Mouse (Mus musculus) embryo, embryonic 11 days (tissue): ENCODE measurements around the gene Hmgcll1.
"Not testable (repeated sequence)": the region's sequence is repeated elsewhere in the genome, so short reads cannot be mapped to it uniquely, and the experiment has no call there.

Experiments
- DNase-seq: peaks from one replicate; pipeline ENCODE4 v3.0.0-alpha.2; 2015

Hmgcll1 gene

DNA sequence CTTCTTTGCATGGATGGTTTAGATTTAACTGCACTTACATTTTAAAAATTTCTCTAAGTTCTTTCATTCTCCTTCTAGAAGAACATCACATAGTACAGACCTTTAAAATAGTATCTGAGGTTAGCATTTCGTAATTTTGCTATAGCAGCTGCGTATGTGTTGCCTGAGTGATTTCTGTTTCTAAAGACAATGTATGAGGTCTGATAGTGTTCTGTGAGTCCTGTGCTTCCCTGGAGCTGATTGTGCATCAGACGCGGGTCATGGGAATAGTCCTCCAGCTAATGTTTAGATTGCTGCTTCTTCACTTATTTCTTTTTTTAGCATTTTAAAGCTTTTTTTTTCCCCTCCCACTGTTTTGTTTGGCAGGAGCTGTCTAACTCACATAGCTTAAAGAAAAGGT lies 46.8 kb downstream of the Hmgcll1 start:
- no peak for DNase-seq

DNA sequence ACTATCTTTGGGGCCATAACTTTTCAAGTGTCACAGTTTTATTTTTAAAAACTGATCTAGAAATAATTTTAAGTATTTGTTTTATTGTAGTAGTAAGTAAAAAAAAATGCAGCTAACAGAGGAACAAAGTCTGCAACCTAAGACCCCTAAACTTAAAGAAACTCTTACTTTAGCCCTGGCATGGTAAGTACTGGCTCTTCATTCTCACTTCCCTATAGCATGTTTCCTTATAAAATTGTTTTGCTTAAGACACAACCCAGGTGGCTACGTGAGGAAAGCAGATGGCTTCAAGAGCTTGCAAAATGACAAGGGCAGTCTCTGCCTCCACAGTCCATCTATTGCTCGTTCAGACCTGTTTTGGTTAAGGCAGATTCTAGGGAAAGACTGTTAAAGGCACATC lies 49.5 kb downstream of the Hmgcll1 start:
- no peak for DNase-seq

DNA sequence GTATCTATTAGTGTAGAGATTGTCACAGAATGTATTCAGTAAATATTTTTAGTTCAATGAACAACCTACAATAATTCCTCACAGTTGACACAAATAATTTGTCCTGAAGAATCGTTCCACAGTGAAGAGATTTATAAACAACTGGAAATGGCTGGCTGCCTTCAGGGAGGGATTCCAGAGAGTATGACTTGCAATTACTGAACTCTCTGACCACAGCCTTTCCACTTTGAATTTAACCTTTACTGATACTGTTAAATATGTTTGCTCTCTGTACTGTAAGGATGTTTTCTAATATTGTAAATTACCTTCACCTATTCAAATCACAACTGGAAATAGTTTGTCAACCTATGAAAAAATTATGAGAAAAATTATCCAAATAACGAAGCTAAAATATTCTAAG lies 76.9 kb downstream of the Hmgcll1 start:
- no peak for DNase-seq

DNA sequence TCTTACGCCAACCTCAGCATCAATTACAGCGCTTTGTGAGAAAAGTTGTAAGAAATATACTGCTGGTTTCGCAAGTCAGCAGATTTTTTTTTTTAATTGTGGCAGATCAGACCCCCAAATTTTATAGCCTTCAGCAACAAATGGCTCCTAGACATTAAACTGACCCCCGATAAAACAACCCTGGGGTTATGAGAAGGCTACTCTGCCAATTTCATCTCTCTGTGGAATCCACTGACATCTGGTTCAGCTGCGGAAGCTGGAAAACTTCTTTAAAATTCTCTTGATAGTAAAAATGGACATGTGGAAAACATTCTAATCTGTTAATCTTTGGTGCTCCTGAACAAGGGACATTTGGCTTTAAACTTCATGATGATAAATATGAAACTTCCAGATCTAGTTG lies 82.6 kb downstream of the Hmgcll1 start:
- no peak for DNase-seq

DNA sequence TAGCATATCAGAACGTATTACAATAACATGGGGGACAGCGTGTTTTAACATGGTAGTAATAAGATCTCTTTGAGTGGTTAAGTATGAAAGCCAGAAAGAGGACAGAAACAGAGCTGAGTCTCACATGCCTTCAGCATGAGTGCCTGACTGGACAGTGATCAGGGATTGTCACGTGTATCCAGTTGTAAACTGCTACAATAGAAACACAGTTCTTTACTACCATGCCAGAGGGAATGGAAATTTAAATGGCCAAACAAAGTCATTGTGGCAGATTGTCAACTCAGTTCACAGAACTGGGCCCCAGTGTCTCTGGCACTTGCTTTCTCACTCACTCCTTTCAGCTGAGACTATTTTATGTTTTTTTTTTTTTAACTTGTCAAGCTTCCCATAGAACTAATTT lies 85.3 kb downstream of the Hmgcll1 start:
- DNase-seq = no peak

DNA sequence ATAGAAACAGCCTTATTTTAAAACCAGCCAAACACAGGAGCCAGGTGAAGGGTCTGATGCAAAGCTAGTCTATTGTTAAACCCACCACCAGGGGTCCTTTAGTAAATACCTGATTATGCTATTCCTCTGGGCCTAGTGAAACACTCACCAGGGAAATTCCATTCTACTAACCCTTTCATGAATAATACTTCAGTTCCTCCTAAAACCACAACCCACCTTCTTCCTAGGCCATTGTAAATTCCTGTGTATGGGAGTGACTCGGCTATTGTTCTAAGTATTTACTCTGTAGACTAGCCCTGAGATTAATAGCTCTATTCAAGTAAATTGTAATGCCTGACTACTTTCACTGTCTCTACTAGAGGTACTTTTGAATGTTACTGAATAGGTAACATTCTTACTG lies 89.8 kb downstream of the Hmgcll1 start:
- not testable (repeated sequence) for DNase-seq

DNA sequence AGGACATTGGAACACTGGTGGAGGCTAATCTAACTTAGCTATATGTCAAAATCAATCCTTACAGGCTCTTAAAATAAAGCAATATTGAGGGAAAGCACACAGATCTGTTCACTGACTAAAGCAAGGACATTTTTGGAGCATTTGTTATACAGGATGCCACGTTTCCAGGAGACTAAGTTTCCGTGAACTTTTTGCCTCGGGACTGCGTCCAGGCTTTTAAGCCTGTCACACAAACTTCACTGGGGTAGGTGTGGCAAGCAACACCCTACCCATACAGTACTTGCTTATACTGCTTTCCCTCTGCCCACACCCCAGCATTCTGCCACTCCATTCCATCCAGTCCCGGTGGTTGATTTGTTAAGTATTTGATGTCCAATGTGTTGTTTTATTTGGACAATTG lies 90.2 kb downstream of the Hmgcll1 start:
- DNase-seq = no peak

DNA sequence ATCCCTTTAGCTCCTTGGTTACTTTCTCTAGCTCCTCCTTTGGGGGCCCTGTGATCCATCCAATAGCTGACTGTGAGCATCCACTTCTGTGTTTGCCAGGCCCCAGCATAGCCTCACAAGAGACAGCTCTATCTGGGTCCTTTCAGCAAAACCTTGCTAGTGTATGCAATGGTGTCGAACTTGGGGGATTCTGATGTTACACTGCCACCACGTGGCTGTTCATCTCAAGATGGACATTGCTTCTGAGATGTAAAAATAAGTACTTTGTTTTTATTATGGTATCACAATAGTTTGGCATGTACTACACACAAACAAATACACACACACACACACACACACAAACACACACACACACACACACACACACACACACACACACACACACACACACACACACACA lies 108.2 kb downstream of the Hmgcll1 start:
- DNase-seq = peak; percentile 75

DNA sequence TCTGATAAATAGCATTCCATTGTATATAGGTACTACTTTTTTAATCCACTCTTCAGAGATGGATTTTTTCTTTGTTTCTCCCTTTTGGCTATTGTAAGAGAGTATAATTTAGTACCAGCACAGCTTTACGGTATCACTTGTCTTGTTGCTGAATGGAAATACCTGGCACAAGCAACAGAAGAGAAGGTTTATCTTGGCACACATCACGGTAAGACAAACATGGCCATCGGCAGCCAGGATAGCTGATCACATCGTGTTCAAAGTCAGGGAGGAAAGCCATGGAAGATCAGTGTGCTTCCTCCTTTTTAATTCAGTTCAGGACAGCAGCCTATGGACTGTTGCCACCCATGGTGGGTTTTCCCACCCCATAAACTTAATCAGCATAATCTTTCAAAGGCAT lies 109.6 kb downstream of the Hmgcll1 start:
- DNase-seq = no peak

DNA sequence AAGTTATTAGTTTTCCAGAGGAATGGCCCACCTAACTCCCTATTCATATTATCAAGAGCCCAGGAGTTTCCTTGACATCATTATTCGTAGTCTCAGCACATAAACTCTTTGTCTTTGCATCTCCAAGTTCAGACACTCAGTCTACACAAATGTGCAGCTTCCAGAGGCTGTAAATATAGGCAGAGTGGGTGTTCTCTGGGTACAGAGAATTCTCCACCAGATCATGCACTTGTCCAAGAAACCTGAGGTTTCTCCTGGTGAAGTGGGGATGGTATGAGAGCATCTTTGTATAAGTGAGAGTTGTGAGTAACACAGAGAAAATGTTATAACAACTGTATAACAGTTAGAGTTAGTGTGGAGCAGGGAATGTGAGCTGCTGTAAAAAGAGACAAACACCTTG lies 114.7 kb downstream of the Hmgcll1 start:
- no peak for DNase-seq

DNA sequence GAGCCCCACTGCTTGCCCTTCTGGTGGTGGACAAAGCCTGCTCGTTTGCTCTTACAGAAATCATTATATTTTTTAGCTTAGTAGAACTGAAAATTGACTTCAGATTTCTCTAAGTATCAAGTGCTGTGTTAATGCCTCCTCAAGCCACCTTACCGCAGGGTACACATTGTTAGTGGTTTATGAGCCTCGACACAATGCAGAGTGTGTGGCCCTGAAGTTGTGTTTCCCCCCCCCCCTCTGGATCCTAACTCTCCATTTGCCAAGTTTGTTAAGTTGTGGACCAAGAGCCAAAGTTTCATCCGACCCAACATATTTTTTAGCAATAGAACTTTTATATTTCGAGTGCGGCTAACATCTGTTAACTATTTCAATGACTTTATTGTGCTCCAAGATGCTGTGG lies 119.4 kb downstream of the Hmgcll1 start:
- no peak for DNase-seq

DNA sequence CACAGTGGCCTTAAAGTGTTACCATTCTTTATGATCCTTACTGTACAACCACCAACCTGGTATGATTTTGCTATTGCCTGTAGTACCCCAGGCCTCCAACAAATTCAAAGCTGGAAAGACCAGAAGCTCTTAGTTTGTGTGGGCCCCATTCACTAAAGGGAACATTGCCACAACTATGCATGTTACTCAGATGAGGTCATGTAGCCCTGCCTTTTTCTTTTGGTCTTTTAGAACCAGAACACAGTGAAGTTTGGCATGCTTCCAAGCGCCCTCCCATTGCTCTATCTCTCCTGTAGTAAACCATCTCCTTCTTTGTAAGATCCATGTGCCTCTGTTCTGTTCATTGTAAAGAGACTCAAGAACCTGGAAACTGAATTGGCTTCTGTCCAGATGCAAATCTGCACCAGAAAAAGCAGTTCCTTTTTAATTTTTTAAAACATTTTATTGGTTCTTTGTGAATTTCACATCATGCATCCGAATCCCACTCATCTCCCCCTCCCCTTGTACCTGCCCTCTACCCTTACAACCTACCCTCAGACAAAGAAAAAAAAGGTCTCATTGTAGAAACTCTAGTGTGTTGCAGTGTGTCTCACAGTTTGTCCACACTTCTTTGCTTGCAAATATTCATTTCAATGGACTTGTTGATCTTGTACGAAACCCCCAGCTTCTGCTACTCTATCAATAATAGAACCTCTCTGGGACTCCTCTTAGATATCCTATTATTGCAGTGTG lies 123.9 kb downstream of the Hmgcll1 start:
- DNase-seq = no peak

DNA sequence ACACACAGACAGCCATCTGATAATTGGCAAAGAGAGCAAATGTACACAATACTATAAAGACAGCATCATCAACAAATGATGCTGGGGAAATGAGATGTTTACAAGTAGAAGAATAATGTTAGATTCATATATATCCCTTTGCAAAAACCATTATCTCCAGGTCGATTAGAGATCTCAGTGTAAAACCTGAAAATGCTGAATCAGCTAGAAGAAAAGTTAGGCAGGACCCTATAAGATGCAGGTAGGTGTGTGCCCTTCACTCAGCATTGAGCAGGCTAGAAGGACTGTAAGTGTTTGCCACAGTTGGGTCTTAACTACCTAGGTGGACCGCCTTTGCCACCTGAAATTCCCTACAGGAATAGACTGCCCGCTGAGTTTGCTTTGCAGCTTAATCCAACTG lies 130.9 kb downstream of the Hmgcll1 start:
- no peak for DNase-seq

DNA sequence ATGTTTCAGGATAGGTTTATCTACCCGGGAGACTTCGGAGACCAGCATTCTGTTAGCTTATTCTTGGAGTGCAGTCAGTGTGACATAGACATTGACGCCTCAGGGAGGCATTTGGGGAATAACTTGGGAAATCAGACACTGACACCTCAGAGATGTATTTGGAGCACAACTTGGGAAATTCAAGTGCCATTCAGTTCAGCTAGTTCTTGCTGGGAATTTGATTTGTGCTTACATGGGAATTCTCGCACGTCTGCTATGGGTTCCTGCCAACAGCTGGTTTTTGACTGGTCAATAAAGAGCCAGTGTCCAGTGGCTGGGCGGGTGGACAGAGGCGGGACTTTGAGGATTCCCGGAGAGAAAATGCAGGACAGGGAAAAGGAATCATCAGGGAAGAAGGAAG lies 147.8 kb downstream of the Hmgcll1 start:
- no peak for DNase-seq

DNA sequence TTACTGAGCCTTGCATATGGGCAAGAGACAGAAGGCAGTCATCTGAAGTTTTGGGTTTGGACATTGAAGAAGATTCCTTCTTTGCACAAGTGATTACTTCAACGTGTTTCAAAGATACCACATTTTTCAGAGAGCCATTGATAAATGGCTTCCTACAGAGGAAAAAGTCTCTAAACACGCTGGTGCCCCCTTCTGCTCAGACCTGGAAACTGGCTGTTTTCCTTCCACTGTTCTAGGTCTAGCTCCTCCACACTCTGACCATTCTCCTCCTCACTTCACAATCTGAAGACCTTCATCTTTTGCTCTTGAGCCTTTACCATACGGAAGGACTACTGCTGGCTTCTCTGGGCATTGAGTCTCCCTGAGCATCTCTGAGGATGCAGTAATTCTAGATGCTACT lies 153.7 kb downstream of the Hmgcll1 start:
- DNase-seq = no peak

DNA sequence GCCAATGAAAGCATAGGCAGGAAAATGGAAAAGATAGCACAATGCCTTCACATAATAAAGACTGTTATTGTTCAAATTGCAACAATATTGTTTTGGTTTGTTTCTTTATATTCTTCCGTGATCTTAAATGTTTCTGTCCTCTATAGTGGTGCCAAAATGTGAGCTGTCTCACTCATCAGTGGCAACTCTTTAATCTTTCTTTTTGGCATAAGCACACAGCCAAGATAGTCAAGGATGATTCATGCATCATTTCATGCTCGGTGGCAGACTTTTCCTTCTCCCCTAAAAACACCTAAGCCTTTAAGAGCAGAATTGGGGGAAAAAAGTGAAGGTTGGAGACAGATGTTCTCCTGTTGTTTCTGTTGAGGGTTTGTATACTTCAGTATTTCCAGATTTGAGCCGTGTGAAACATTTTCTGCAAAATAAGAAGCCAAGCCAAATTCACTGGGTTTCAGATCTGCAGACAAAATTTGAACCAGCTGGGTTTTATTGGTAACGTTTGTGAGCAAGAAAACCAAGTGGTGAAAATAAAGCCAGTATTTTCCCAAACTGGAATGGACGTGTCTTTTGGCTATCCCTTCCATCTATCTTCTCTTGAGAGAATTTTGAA lies 158.1 kb downstream of the Hmgcll1 start:
- no peak for DNase-seq

DNA sequence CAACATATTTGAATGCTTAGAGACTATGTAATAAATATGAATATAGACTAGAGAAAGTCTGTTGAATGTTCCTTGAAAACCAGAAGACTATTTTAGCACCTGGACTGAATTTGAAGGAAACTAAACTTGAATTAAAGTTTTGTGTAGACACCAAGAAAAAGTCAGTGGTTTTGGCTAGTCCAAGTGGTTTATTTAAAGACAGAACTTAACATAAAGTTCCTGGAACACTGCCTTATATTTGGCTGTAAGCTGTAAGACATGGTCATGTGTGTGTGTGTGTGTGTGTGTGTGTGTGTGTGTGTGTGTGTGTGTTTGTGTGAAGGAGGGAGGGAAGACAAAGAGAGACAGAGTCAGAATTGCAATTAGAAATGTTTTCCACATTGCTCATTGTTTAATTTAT lies 164.6 kb downstream of the Hmgcll1 start:
- no peak for DNase-seq
